Mouse (Mus musculus) myocyte (in vitro differentiated cells): ENCODE data around the gene Col4a1.

Experiments
- CEBPB ChIP-seq: IDR thresholded peaks from 2 replicates; pipeline ENCODE4 v1.6.1; 2011; ENCODE audit warnings: mild to moderate bottlenecking, moderate library complexity; ENCODE audit not compliant: poor library complexity, insufficient read depth, severe bottlenecking
- E2F4 ChIP-seq: IDR thresholded peaks from one replicate; pipeline ENCODE4 v1.6.1; 2011; ENCODE audit warnings: mild to moderate bottlenecking, control low read depth, moderate library complexity; ENCODE audit not compliant: insufficient read depth
- MAX ChIP-seq: IDR thresholded peaks from one replicate; pipeline ENCODE4 v1.6.1; 2011; ENCODE audit warnings: low read depth, mild to moderate bottlenecking, control low read depth
- MYOD1 ChIP-seq, 3 experiments: IDR thresholded peaks; one replicate each; pipeline ENCODE4 v1.6.1; 2011; ENCODE audit warnings: control low read depth in 2 of 3, low read depth in 2 of 3, mild to moderate bottlenecking in 2 of 3, moderate library complexity in 1 of 3; ENCODE audit not compliant: insufficient read length in 2 of 3, control insufficient read depth in 1 of 3
- MYOG ChIP-seq, 3 experiments: IDR thresholded peaks; one replicate each; pipeline ENCODE4 v1.6.1; 2011; ENCODE audit warnings: control low read depth in 2 of 3, low read depth in 2 of 3, mild to moderate bottlenecking in 2 of 3; ENCODE audit not compliant: insufficient read length in 2 of 3, control insufficient read depth in 1 of 3, insufficient read depth in 1 of 3
- POLR2A ChIP-seq: IDR thresholded peaks from one replicate; pipeline ENCODE4 v1.6.1; 2011; ENCODE audit warnings: low read depth, mild to moderate bottlenecking, control low read depth, moderate library complexity; ENCODE audit not compliant: insufficient read length
- POLR2AphosphoS2 ChIP-seq: IDR thresholded peaks from one replicate; pipeline ENCODE4 v1.6.1; 2011; ENCODE audit warnings: low read depth, control low read depth; ENCODE audit not compliant: insufficient read length
- REST ChIP-seq: IDR thresholded peaks from one replicate; pipeline ENCODE4 v1.6.1; 2011; ENCODE audit warnings: mild to moderate bottlenecking, control low read depth, moderate library complexity; ENCODE audit not compliant: insufficient read depth, insufficient read length
- SRF ChIP-seq: IDR thresholded peaks from one replicate; pipeline ENCODE4 v1.6.1; 2011; ENCODE audit warnings: low read depth; ENCODE audit not compliant: control insufficient read depth, insufficient read length
- TCF12 ChIP-seq: IDR thresholded peaks from one replicate; pipeline ENCODE4 v1.6.1; 2011; ENCODE audit warnings: mild to moderate bottlenecking, control low read depth; ENCODE audit not compliant: poor library complexity, insufficient read depth, severe bottlenecking
- TCF3 ChIP-seq: IDR thresholded peaks from one replicate; pipeline ENCODE4 v1.6.1; 2011; ENCODE audit warnings: low read depth, control low read depth; ENCODE audit not compliant: insufficient read length
- USF1 ChIP-seq: IDR thresholded peaks from one replicate; pipeline ENCODE4 v1.6.1; 2011; ENCODE audit warnings: low read depth, mild to moderate bottlenecking, control low read depth, moderate library complexity

GRCm38 (mm10) chr8:11274415-11274814 is 38.2 kb downstream of the Col4a1 start:
- TF ChIP-seq POLR2A (no peak), POLR2AphosphoS2 (no peak), CEBPB (no peak), TCF12 (no peak), E2F4 (no peak), MAX (no peak), MYOD1 (IDR thresholded peaks at IDR 0.05; ENCODE audit: control insufficient read depth in 1 of 3, insufficient read length in 2 of 3, low read depth in 2 of 3) (no peak), USF1 (no peak), REST (no peak), SRF (no peak), MYOG (IDR thresholded peaks at IDR 0.05; ENCODE audit: control insufficient read depth in 1 of 3, insufficient read depth in 1 of 3, insufficient read length in 2 of 3, low read depth in 2 of 3) (no peak), TCF3 (no peak)
